Mouse (Mus musculus) heart, postnatal 0 days (tissue): ENCODE measurements at regions not wholly inside any gene's neighbourhood (a gene's known extent, or its start where the extent isn't known, plus 50 kb on each side); places are given as distances from the start of the nearest gene placed in this dataset.

Source experiments
- ATAC-seq: fragments of 200-750 bp; cut with Nextera tagmentation; 2 replicates; pipeline ENCODE4 v1.8.0; 2017; ENCODE audit warnings: low read depth, moderate number of reproducible peaks, moderate library complexity; ENCODE audit not compliant: insufficient read depth
- DNase-seq: peaks from one replicate; pipeline ENCODE4 v3.0.0-alpha.2; 2016; ENCODE audit warnings: low spot score
- H3K27ac ChIP-seq: fragments of 300-500 bp; sonication (generic); 2 replicates; pipeline ENCODE4 v1.5.1; 2014; ENCODE audit warnings: low read depth, mild to moderate bottlenecking
- H3K27me3 ChIP-seq: fragments of 300-500 bp; sonication (generic); 2 replicates; pipeline ENCODE4 v1.6.1; 2014; ENCODE audit warnings: low read length, mixed read lengths; ENCODE audit not compliant: control insufficient read depth, insufficient read depth
- H3K36me3 ChIP-seq: fragments of 300-500 bp; sonication (generic); replicated peaks from 2 replicates; pipeline ENCODE4 v1.6.1; 2014; ENCODE audit warnings: low read length, mixed read lengths; ENCODE audit not compliant: control insufficient read depth, insufficient read depth
- H3K4me1 ChIP-seq: fragments of 300-500 bp; sonication (generic); 2 replicates; pipeline ENCODE4 v1.6.1; 2014; ENCODE audit warnings: antibody characterized with exemption; ENCODE audit not compliant: control insufficient read depth, insufficient read depth
- H3K4me2 ChIP-seq: fragments of 300-500 bp; sonication (generic); 2 replicates; pipeline ENCODE4 v1.6.1; 2014; ENCODE audit warnings: low read depth, mild to moderate bottlenecking, low read length, moderate library complexity
- H3K4me3 ChIP-seq: fragments of 300-500 bp; sonication (generic); 2 replicates; pipeline ENCODE4 v1.5.1; 2014; ENCODE audit warnings: low read depth, low read length
- H3K9ac ChIP-seq: fragments of 300-500 bp; sonication (generic); replicated peaks from 2 replicates; pipeline ENCODE4 v1.6.1; 2014; ENCODE audit warnings: low read depth, low read length, mixed read lengths
- H3K9me3 ChIP-seq: fragments of 300-500 bp; sonication (generic); replicated peaks from 2 replicates; pipeline ENCODE4 v1.6.1; 2016; ENCODE audit warnings: low read length; ENCODE audit not compliant: control insufficient read depth
- CTCF ChIP-seq: IDR thresholded peaks from 2 replicates; pipeline ENCODE4 v1.5.1; 2016; ENCODE audit warnings: antibody characterized with exemption, control low read depth, low read depth
- EP300 ChIP-seq: IDR thresholded peaks from 2 replicates; pipeline ENCODE4 v1.6.1; 2016; ENCODE audit warnings: antibody characterized with exemption, low read depth
- WGBS: fragments of 180-500 bp; shearing (Covaris S2); extraction: QIAGEN DNeasy Blood & Tissue Kit; methylation state at CpG from one replicate; pipeline ENCODE4 v1.1.7; 2014; 5-methylcytosine and 5-hydroxymethylcytosine counted together

GRCm38 (mm10) chr11:89175511-89175910 is 101.9 kb downstream of the Gm525 start:
- ATAC-seq, result no peak
- TF ChIP-seq CTCF (no peak), EP300 (no peak)

GRCm38 (mm10) chr11:89174967-89175366 is 101.3 kb downstream of the Gm525 start:
- no peaks in the 10 kb centered on the region for H3K9me3 ChIP-seq
- no peak overlapping the region for H3K4me2 ChIP-seq
- no peak for TF ChIP-seq CTCF
- TF ChIP-seq EP300, result no peak
- DNase-seq (no peak), ATAC-seq (no peak)
- H3K4me1 ChIP-seq, result no peaks in the 10 kb centered on the region
- no peaks in the 10 kb centered on the region for H3K36me3 ChIP-seq
- H3K27me3 ChIP-seq, result no peaks in the 10 kb centered on the region
- no peak overlapping the region for H3K9ac ChIP-seq
- no peak overlapping the region for H3K4me3 ChIP-seq
- no peak overlapping the region for H3K27ac ChIP-seq
- 40% methylated on average over 6 of the region's 6 CpGs for WGBS

More at GRCm38 (mm10) chr11:89175511-89175910, 101.9 kb downstream of the Gm525 start:
- H3K9me3 ChIP-seq, result no peaks in the 10 kb centered on the region
- no peak for DNase-seq
- H3K27ac ChIP-seq, result no peak overlapping the region
- no peaks in the 10 kb centered on the region for H3K27me3 ChIP-seq
- no peaks in the 10 kb centered on the region for H3K4me1 ChIP-seq
- 3% methylated on average over 9 of the region's 9 CpGs for WGBS
- no peak overlapping the region for H3K4me3 ChIP-seq
- H3K36me3 ChIP-seq, result no peaks in the 10 kb centered on the region
- no peak overlapping the region for H3K4me2 ChIP-seq
- no peak overlapping the region for H3K9ac ChIP-seq

GRCm38 (mm10) chr11:89165278-89165677 is 91.6 kb downstream of the Gm525 start:
- peaks cover 11% of the 10 kb centered on the region; the same call in 1 of the 2 replicates for H3K27me3 ChIP-seq
- H3K4me1 ChIP-seq, result no peaks in the 10 kb centered on the region
- ATAC-seq, result 0 out of 2 replicates have a peak, but pooled peaks have one; percentile 36
- no peak overlapping the region for H3K4me2 ChIP-seq
- no peak overlapping the region for H3K4me3 ChIP-seq
- no peaks in the 10 kb centered on the region for H3K36me3 ChIP-seq
- 11% methylated on average over 6 of the region's 6 CpGs for WGBS
- TF ChIP-seq EP300 (no peak), CTCF (peak; percentile 95)
- H3K9ac ChIP-seq, result no peak overlapping the region
- H3K9me3 ChIP-seq, result no peaks in the 10 kb centered on the region
- peak; percentile 70 for DNase-seq
- H3K27ac ChIP-seq, result no peak overlapping the region

- 75% methylated on average over 13 of the region's 13 CpGs for WGBS
- Histone ChIP-seq H3K4me3 (no peak overlapping the region), H3K9ac (no peak overlapping the region), H3K4me2 (no peak overlapping the region), H3K27ac (no peak overlapping the region), H3K36me3 (no peaks in the 10 kb centered on the region), H3K4me1 (no peaks in the 10 kb centered on the region), H3K27me3 (no peaks in the 10 kb centered on the region), H3K9me3 (no peaks in the 10 kb centered on the region)
- DNase-seq (no peak), ATAC-seq (no peak)
- TF ChIP-seq CTCF, result no peak
- TF ChIP-seq EP300, result no peak
These were observed 80.1 kb downstream of the Gm525 start for GRCm38 (mm10) chr11:89153466-89154406.

GRCm38 (mm10) chr11:89147990-89148389 is 74.3 kb downstream of the Gm525 start:
- 90% methylated on average over 8 of the region's 8 CpGs for WGBS
- no peaks in the 10 kb centered on the region for H3K27me3 ChIP-seq

More at GRCm38 (mm10) chr11:89147990-89148389, 74.3 kb downstream of the Gm525 start:
- Histone ChIP-seq H3K4me2 (no peak overlapping the region), H3K4me3 (no peak overlapping the region), H3K9ac (no peak overlapping the region), H3K9me3 (no peaks in the 10 kb centered on the region), H3K4me1 (peaks cover 4% of the 10 kb centered on the region), H3K36me3 (no peaks in the 10 kb centered on the region), H3K27ac (no peak overlapping the region)
- ATAC-seq (no peak), DNase-seq (no peak)
- TF ChIP-seq EP300 (no peak), CTCF (no peak)
